Mouse (Mus musculus): Measurements from ENCODE around the gene Hormad1.

DNA sequence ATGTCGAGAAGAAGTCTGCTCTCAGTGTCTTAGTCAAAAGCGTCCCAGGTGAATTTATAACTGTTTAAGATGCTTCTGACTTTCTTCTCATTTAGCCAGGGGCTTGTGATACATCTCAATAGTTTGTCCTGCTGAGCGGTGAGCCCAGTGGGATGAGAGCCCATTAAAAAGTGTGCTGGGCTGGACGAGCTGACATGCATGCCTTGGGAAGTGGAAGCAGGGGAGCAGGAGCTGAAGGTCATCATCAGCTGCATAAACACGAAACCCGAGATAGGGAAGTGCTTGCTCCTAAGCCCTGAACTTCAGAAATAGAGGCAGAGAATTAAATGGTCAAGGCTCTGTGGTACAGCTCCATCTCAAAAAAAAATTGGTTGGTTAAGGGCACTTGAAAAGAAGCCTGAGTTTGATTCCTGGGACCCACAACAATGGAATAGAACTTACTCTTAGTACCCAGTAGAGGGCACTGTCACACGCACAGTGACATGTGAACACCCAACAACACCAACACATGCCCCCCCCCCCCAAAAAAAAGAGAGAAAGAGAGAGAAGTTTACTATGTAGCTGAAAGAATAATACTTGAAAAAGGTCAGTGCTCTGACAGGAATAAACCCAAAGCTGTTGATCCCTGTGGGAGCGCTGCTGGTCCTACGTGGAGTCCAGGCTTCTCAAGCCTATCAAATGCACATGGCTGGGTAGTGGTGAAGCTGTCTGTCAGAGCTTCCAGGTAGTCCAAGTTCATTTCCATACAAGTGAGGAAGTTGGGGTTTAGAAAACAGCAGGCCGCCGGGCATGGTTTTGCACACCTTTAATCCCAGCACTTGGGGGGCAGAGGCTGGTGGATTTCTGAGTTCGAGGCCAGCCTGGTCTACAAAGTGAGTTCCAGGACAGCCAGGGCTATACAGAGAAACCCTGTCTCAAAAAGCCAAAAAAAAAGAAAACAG lies 73.4 kb downstream of the Hormad1 start:
- no peak for TF ChIP-seq TAL1 (IDR thresholded peaks at IDR 0.05; ENCODE audit: low read length)
- TF ChIP-seq GATA1 (IDR thresholded peaks at IDR 0.05; ENCODE audit: low read length), result no peak

Data from erythroblast, embryonic 14.5 days (primary cell).